Mouse (Mus musculus) hindbrain, postnatal 0 days (tissue): ENCODE results near the gene Tha1. TPM values are rescaled to one million over a fixed set of nuclear protein-coding genes. Genes with fewer than 3 reads are reported as not detected.

Experiments used
- ATAC-seq: fragments of 200-750 bp; cut with Nextera tagmentation; 2 replicates; pipeline ENCODE4 v1.8.0; 2017; ENCODE audit warnings: mild to moderate bottlenecking, moderate TSS enrichment, moderate library complexity
- DNase-seq: peaks from one replicate; pipeline ENCODE4 v3.0.0-alpha.2; 2015; ENCODE audit warnings: low spot score
- H3K27ac ChIP-seq: fragments of 300-500 bp; sonication (generic); 2 replicates; pipeline ENCODE4 v1.5.1; 2014; ENCODE audit warnings: mild to moderate bottlenecking
- H3K27me3 ChIP-seq: fragments of 300-500 bp; sonication (generic); 2 replicates; pipeline ENCODE4 v1.6.1; 2014; ENCODE audit warnings: low read length, mixed read lengths; ENCODE audit not compliant: insufficient read depth
- H3K36me3 ChIP-seq: fragments of 300-500 bp; sonication (generic); 2 replicates; pipeline ENCODE4 v1.6.1; 2014; ENCODE audit warnings: low read length, mixed read lengths; ENCODE audit not compliant: insufficient read depth
- H3K4me1 ChIP-seq: fragments of 300-500 bp; sonication (generic); 2 replicates; pipeline ENCODE4 v1.6.1; 2014; ENCODE audit warnings: antibody characterized with exemption, low read length, mixed read lengths; ENCODE audit not compliant: insufficient read depth
- H3K4me2 ChIP-seq: fragments of 300-500 bp; sonication (generic); 2 replicates; pipeline ENCODE4 v1.6.1; 2014; ENCODE audit warnings: low read depth, mild to moderate bottlenecking, low read length, moderate library complexity, mixed read lengths
- H3K4me3 ChIP-seq: fragments of 300-500 bp; sonication (generic); 2 replicates; pipeline ENCODE4 v1.5.1; 2014; ENCODE audit warnings: low read length
- H3K9ac ChIP-seq: fragments of 300-500 bp; sonication (generic); replicated peaks from 2 replicates; pipeline ENCODE4 v1.6.1; 2014; ENCODE audit warnings: mild to moderate bottlenecking, low read length, moderate library complexity, mixed read lengths
- H3K9me3 ChIP-seq: fragments of 300-500 bp; sonication (generic); 2 replicates; pipeline ENCODE4 v1.6.1; 2016; ENCODE audit warnings: low read length, mixed read lengths
- CTCF ChIP-seq: IDR thresholded peaks from 2 replicates; pipeline ENCODE4 v1.5.1; 2016; ENCODE audit warnings: antibody characterized with exemption, control low read depth, low read depth
- WGBS: fragments of 180-500 bp; shearing (Covaris S2); extraction: QIAGEN DNeasy Blood & Tissue Kit; methylation state at CpG from one replicate; pipeline ENCODE4 v1.1.7; 2014; 5-methylcytosine and 5-hydroxymethylcytosine counted together
- polyA plus RNA-seq: library from polyadenylated mRNA; unstranded; fragments of >200 nt; fragmentation: Nextera tagmentation; extraction: Ambion mirVana; gene quantifications from 2 replicates; pipeline ENCODE4 v1.2.1, GENCODE M21; 2015
- total RNA-seq: library from RNA; depleted of rRNA; stranded (reverse); fragments of >200 nt; gene quantifications from 2 replicates; pipeline ENCODE4 v1.2.3, GENCODE M21; 2014

Gene Tha1
- total and polyA plus RNA-seq, 2 experiments from 2014 or later, result 2.0 to 4.7 TPM

DNA sequence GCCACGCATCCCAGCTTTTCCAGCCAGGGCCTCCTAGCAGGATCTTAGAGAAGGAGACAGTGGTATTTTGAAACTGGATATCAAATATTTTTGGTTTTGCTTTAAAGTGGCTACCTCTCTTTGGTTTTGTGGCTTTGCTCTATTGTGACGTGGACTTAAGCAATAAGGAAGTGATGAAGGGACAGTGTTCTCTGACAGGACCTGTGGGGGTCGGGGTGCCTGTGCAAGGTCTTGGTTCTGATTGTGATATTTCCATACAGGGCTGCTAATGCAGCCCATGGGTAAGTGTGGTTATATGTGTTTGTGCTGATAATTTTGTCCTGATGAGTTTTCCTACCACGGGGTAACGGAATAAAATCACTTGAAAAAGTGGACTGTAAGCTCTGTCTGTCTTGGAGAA, 17.9 kb downstream of the Tha1 start:
- no peaks in the 10 kb centered on the region for H3K9me3 ChIP-seq
- H3K4me2 ChIP-seq, result no peak overlapping the region
- H3K4me3 ChIP-seq, result no peak overlapping the region
- peaks cover 2% of the 10 kb centered on the region; the same call in 1 of the 2 replicates for H3K36me3 ChIP-seq
- DNase-seq (no peak), ATAC-seq (no peak)
- WGBS, result 96% methylated on average over 5 of the region's 5 CpGs
- no peak overlapping the region for H3K9ac ChIP-seq
- H3K27ac ChIP-seq, result no peak overlapping the region
- TF ChIP-seq CTCF, result no peak
- H3K27me3 ChIP-seq, result no peaks in the 10 kb centered on the region
- H3K4me1 ChIP-seq, result 0 out of 2 replicates have a peak, but pooled peaks cover 2% of the 10 kb centered on the region

DNA sequence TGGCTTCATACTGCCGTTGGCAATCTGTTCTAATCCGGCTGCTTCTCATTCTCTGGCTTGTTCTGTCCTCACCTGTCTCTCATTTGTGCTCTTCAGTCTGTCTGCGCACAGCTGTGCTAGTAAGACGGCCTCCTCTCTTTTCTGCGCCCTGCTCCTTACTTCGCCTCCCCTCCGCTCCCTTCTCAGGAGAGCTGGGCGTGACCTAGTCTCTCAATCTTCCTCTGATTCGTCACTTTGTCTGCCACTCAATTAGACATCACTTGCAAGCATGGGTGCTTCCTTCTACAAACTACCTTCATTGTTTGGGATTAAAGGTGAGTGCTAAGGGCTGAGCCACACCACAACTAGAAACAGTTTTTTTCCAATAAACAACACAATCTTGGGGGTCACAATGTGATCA, 19.0 kb downstream of the Tha1 start:
- ATAC-seq, result no peak
- Histone ChIP-seq H3K27ac (no peak overlapping the region), H3K9ac (no peak overlapping the region), H3K9me3 (no peaks in the 10 kb centered on the region), H3K4me1 (0 out of 2 replicates have a peak, but pooled peaks cover 9% of the 10 kb centered on the region), H3K36me3 (peaks cover 2% of the 10 kb centered on the region; the same call in 1 of the 2 replicates), H3K27me3 (no peaks in the 10 kb centered on the region), H3K4me3 (no peak overlapping the region), H3K4me2 (no peak overlapping the region)
- 95% methylated on average over 9 of the region's 9 CpGs for WGBS
- no peak for TF ChIP-seq CTCF
- no peak for DNase-seq

DNA sequence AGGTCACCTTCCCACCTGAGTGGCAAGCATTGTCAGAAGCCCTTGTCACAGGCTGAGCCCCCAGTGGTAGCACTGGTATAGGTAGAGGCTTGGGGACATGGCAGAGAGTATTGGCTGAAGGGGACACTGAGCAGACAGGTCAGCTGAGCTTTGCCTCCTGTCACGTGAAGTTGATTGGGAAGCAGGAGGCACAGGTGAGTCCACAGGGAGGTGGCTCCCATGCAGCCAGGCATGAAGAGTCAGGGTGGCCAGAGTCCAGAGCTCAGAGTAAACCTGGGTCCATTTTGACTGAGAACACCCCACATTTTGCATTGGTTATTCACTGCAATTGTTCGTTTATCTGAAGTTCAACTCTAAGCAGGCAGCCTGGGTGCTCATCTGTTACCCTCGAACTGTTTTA, 20.4 kb downstream of the Tha1 start:
- 93% methylated on average over 3 of the region's 3 CpGs for WGBS

DNA sequence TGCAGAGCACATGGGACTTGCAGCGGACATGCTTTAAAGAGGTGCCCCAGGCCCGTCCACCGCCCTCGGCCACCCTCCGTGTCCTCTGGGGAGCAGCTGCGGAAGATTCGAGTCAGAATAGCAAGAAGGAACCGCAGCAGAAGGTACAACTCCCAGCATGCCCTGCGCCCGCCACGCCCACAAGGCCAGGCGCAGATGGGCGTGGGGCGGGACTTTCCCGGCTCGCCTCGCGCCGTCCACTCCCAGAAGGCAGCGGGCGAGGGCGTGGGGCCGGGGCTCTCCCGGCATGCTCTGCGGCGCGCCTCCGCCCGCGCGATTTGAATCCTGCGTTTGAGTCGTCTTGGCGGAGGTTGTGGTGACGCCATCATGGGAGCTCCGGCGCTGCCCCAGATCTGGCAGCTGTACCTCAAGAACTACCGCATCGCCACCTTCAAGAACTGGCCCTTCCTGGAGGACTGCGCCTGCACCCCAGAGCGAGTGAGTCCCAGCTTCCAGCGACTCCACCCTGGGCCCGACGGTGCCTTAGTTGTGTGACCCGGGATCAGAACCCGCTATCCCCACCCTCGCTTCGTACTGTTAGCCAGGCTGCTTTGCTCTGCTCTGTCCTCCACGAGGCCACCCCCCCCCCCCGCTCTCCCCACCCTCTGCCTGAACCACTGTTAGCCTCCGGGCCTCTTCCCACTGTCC, 24.2 kb downstream of the Tha1 start, which contains the start of gene Birc5:
Gene Birc5, plus strand, starts transcription at position 267 of the 687 bp plus-strand sequence.
- Histone ChIP-seq H3K9ac (peak within 1 kb of the TSS; percentile 84), H3K27ac (peak within 1 kb of the TSS; percentile 98), H3K9me3 (no peaks in the 10 kb centered on the region), H3K4me1 (peaks cover 17% of the 10 kb centered on the region; the same call in 1 of the 2 replicates), H3K27me3 (no peaks in the 10 kb centered on the region), H3K36me3 (no peaks in the 10 kb centered on the region), H3K4me2 (peak within 1 kb of the TSS; percentile 90), H3K4me3 (peak within 1 kb of the TSS; percentile 60)
- TF ChIP-seq CTCF, result no peak
- DNase-seq (peak; percentile 98), ATAC-seq (peak; percentile 97)
- under 1% methylated on average over 51 of the region's 51 CpGs for WGBS

More for the DNA sequence above, 20.4 kb downstream of the Tha1 start:
- Histone ChIP-seq H3K9ac (no peak overlapping the region), H3K9me3 (no peaks in the 10 kb centered on the region), H3K36me3 (peaks cover 2% of the 10 kb centered on the region; the same call in 1 of the 2 replicates), H3K27me3 (no peaks in the 10 kb centered on the region), H3K4me3 (no peak overlapping the region), H3K4me2 (no peak overlapping the region), H3K27ac (no peak overlapping the region), H3K4me1 (peaks cover 15% of the 10 kb centered on the region; the same call in 1 of the 2 replicates)
- no peak for TF ChIP-seq CTCF
- DNase-seq (no peak), ATAC-seq (no peak)

DNA sequence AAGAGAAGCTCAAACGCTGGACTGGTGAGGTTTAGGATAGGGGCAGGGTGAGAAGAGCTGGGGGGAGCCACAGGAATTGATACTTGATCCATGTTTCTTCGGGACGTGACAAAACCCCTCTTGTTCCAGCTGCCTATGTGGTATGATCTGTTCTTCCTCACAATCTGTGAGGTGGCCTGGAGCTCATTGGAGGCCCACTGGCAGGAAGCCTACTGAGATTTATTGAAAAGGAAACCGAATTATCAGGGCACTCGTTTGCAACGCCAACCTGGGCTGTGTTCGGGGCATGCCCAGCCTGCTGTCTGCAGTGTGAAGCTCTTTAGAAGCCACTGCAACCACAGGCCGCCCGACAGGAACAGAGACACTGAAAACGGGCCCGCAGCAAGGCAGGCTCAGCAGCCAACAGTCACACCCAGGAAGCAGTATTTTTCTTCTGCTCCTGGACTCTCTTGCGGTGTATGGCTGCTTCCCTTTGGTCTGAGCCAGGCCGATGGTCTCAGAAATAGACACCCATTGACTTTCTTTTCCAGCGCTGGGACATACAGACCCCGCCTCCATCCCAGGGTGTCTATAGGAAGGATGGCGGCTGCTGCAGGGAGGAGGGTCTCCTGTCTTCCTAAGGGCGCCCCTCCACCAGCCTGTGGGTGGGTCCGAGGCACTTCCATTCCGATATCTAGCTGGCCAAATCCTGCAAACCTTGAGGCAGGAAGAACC, 24.9 kb downstream of the Tha1 start:
- H3K4me1 ChIP-seq, result peaks cover 17% of the 10 kb centered on the region; the same call in 1 of the 2 replicates
- no peaks in the 10 kb centered on the region for H3K9me3 ChIP-seq
- H3K4me2 ChIP-seq, result peak overlapping the region; percentile 90
- TF ChIP-seq CTCF, result no peak
- peak overlapping the region; percentile 84 for H3K9ac ChIP-seq
- peak overlapping the region; percentile 60 for H3K4me3 ChIP-seq
- WGBS, result 7% methylated on average over 19 of the region's 19 CpGs
- H3K27me3 ChIP-seq, result no peaks in the 10 kb centered on the region
- DNase-seq, result no peak
- peak overlapping the region; percentile 98 for H3K27ac ChIP-seq
- ATAC-seq, result peak; percentile 87
- no peaks in the 10 kb centered on the region for H3K36me3 ChIP-seq

DNA sequence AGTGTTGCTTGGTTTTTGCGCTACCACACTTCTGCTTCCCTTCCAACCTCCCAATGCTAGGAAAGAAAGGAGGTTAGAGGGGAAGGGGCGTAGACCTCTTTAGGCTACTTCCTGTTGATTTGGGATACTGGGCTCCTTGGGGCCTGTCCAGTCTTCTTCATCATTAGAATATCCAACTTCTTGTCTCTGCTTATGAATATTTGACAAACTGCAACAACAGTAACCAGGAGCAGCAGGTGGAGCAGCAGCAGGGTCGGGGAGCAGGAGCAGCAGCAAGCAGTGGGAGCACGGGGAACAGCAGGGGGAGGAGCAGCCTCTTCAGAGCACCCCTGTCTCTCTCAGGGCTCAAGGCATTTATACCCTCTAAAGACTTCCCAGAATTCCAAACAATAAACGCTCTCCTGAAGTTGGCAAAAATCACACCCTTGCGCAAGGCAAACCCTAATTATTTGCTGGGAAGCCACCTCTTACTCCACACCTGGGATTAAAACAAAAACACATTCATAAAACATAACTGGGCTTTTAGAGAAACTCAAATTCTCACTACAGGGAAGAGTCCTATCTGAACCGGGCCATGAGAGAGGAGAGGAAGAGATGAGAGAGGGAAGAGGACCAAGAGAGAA, 25.6 kb downstream of the Tha1 start:
- no peak for TF ChIP-seq CTCF
- H3K9me3 ChIP-seq, result no peaks in the 10 kb centered on the region
- H3K4me2 ChIP-seq, result peak overlapping the region; percentile 90
- no peak for ATAC-seq
- H3K4me1 ChIP-seq, result peaks cover 17% of the 10 kb centered on the region; the same call in 1 of the 2 replicates
- WGBS, result 76% methylated on average over 7 of the region's 7 CpGs
- H3K36me3 ChIP-seq, result no peaks in the 10 kb centered on the region
- H3K4me3 ChIP-seq, result no peak overlapping the region
- H3K27ac ChIP-seq, result peak overlapping the region; percentile 98
- DNase-seq, result no peak
- no peaks in the 10 kb centered on the region for H3K27me3 ChIP-seq
- no peak overlapping the region; the same call in 1 of the 2 replicates for H3K9ac ChIP-seq
